Mouse (Mus musculus) forebrain, embryonic 11.5 days (tissue): ENCODE measurements around the gene Mkln1. TPM values are rescaled to one million over a fixed set of nuclear protein-coding genes. Genes with fewer than 3 reads are reported as not detected.

Experiments used
- ATAC-seq: fragments of 200-750 bp; cut with Nextera tagmentation; replicated peaks from 2 replicates; pipeline ENCODE4 v1.8.0; 2017; ENCODE audit warnings: moderate TSS enrichment; ENCODE audit not compliant: low FRiP score
- DNase-seq: peaks from one replicate; pipeline ENCODE4 v3.0.0-alpha.2; 2017; ENCODE audit warnings: low spot score
- H3K27ac ChIP-seq: fragments of 300-500 bp; sonication (generic); 2 replicates; pipeline ENCODE4 v1.5.1; 2014; ENCODE audit warnings: low read depth, low read length
- H3K27me3 ChIP-seq: fragments of 300-500 bp; sonication (generic); 2 replicates; pipeline ENCODE4 v1.6.1; 2014; ENCODE audit warnings: mild to moderate bottlenecking, low read length, mixed read lengths; ENCODE audit not compliant: control insufficient read depth, insufficient read depth
- H3K36me3 ChIP-seq: fragments of 300-500 bp; sonication (generic); 2 replicates; pipeline ENCODE4 v1.6.1; 2014; ENCODE audit warnings: mild to moderate bottlenecking, low read length, moderate library complexity, mixed read lengths; ENCODE audit not compliant: control insufficient read depth, insufficient read depth
- H3K4me1 ChIP-seq: fragments of 300-500 bp; sonication (generic); replicated peaks from 2 replicates; pipeline ENCODE4 v1.6.1; 2014; ENCODE audit warnings: low read length, mixed read lengths; ENCODE audit not compliant: control insufficient read depth, insufficient read depth
- H3K4me2 ChIP-seq: fragments of 300-500 bp; sonication (generic); 2 replicates; pipeline ENCODE4 v1.6.1; 2014; ENCODE audit warnings: low read depth, mild to moderate bottlenecking, low read length, moderate library complexity, mixed read lengths; ENCODE audit not compliant: severe bottlenecking
- H3K4me3 ChIP-seq: fragments of 300-500 bp; sonication (generic); 2 replicates; pipeline ENCODE4 v1.5.1; 2014; ENCODE audit warnings: low read depth, low read length
- H3K9ac ChIP-seq: fragments of 300-500 bp; sonication (generic); 2 replicates; pipeline ENCODE4 v1.6.1; 2014; ENCODE audit warnings: low read length
- H3K9me3 ChIP-seq: fragments of 300-500 bp; sonication (generic); 2 replicates; pipeline ENCODE4 v1.6.1; 2016; ENCODE audit warnings: low read length, mixed read lengths; ENCODE audit not compliant: control insufficient read depth
- WGBS: fragments of 180-500 bp; shearing (Covaris S2); extraction: QIAGEN DNeasy Blood & Tissue Kit; methylation state at CpG from one replicate; pipeline ENCODE4 v1.1.7; 2014; 5-methylcytosine and 5-hydroxymethylcytosine counted together
- polyA plus RNA-seq: library from polyadenylated mRNA; unstranded; fragments of >200 nt; fragmentation: Nextera tagmentation; extraction: Ambion mirVana; gene quantifications from 2 replicates; pipeline ENCODE4 v1.2.1, GENCODE M21; 2014

Mkln1 gene
- polyA plus RNA-seq, 1 experiment from 2014 or later = 221 TPM

DNA sequence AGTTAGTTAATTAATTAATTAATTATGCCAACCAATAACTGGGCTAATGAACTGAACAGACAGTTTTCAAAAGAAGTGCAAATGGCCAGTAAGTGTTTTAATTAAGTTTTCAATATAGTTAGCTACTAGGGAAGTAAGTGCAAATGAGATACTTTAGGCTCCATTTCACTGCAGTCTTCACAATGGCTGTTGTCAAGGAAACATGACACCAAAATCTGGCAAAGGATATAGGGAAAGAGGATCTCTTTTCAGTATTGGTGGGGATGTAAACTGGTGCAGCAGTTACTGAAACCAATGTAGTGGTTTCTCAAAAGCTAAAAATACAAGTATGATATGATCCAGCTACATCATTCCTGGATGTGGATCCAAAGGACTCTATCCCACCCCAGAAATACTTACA, 102.2 kb downstream of the Mkln1 start:
- DNase-seq (no peak), ATAC-seq (no peak)
- Histone ChIP-seq H3K4me1 (no peaks in the 10 kb centered on the region), H3K27me3 (no peaks in the 10 kb centered on the region), H3K4me2 (no peak overlapping the region), H3K4me3 (no peak overlapping the region), H3K9ac (no peak overlapping the region), H3K9me3 (no peaks in the 10 kb centered on the region), H3K36me3 (no peaks in the 10 kb centered on the region; the same call in 1 of the 2 replicates), H3K27ac (no peak overlapping the region)

DNA sequence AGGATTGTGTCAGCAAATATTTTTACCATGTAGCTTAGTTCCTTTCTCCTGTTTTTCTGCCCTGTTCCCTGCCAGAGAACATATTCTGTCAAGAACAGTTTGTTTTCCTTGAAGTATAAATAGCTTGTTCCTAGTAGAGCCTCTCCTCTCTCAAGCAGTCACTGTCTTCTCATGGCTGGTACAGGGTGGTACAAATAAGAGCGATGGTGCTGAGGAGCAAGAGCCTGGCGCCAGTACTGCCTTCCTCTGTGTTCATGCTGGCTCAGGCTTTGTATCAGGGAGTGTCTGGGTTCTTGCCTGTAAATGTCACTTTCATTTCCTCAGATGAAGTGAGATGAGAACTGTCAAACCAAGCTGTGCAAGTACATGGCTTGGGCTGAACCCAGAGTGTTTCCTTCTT, 104.1 kb downstream of the Mkln1 start:
- Histone ChIP-seq H3K9ac (no peak overlapping the region), H3K27me3 (no peaks in the 10 kb centered on the region), H3K4me2 (no peak overlapping the region), H3K9me3 (no peaks in the 10 kb centered on the region), H3K36me3 (no peaks in the 10 kb centered on the region; the same call in 1 of the 2 replicates), H3K27ac (no peak overlapping the region), H3K4me3 (no peak overlapping the region), H3K4me1 (no peaks in the 10 kb centered on the region)
- WGBS = 88% methylated on average over 2 of the region's 2 CpGs
- DNase-seq (no peak), ATAC-seq (no peak)

DNA sequence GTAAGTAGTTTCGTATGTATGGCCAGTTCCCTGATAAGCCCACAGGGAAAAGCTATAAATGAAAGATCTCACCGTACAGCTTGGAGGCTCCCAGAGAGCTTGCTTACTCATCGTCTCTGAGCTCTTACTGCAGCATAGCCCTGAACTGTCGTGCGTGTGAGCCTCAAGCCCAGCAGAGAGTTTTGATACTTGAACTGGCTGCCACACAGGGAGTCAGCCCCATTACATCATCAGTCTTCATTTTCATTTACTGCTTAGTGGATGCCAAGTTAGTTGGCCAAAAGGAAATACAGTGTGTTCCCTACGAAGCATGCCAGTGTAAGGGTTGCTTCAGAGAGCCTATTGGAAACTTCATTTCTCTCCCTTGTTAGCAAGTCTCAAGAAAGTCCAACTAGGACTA, 115.2 kb downstream of the Mkln1 start:
- no peak overlapping the region for H3K4me3 ChIP-seq
- no peak overlapping the region for H3K27ac ChIP-seq
- no peaks in the 10 kb centered on the region for H3K27me3 ChIP-seq
- H3K4me2 ChIP-seq = no peak overlapping the region
- no peaks in the 10 kb centered on the region for H3K9me3 ChIP-seq
- H3K36me3 ChIP-seq = no peaks in the 10 kb centered on the region
- no peak overlapping the region for H3K9ac ChIP-seq
- no peaks in the 10 kb centered on the region for H3K4me1 ChIP-seq
- ATAC-seq = no peak
- no peak for DNase-seq
- 88% methylated on average over 6 of the region's 6 CpGs for WGBS

GRCm38 (mm10) chr6:31517681-31518337, 119.3 kb downstream of the Mkln1 start:
- WGBS = 79% methylated on average over 9 of the region's 9 CpGs

GRCm38 (mm10) chr6:31518338-31518698, 119.8 kb downstream of the Mkln1 start:
- H3K9me3 ChIP-seq = no peaks in the 10 kb centered on the region
- DNase-seq (no peak), ATAC-seq (no peak)
- H3K4me1 ChIP-seq = no peaks in the 10 kb centered on the region
- H3K36me3 ChIP-seq = no peaks in the 10 kb centered on the region; the same call in 1 of the 2 replicates
- no peaks in the 10 kb centered on the region for H3K27me3 ChIP-seq
- 92% methylated on average over 2 of the region's 2 CpGs for WGBS
- no peak overlapping the region for H3K4me2 ChIP-seq
- H3K27ac ChIP-seq = no peak overlapping the region
- H3K4me3 ChIP-seq = no peak overlapping the region
- no peak overlapping the region for H3K9ac ChIP-seq

More at GRCm38 (mm10) chr6:31517681-31518337, 119.3 kb downstream of the Mkln1 start:
- no peaks in the 10 kb centered on the region; the same call in 1 of the 2 replicates for H3K36me3 ChIP-seq
- no peak overlapping the region for H3K4me2 ChIP-seq
- H3K9ac ChIP-seq = no peak overlapping the region
- ATAC-seq (no peak), DNase-seq (no peak)
- H3K4me1 ChIP-seq = no peaks in the 10 kb centered on the region
- no peak overlapping the region for H3K27ac ChIP-seq
- H3K4me3 ChIP-seq = no peak overlapping the region
- no peaks in the 10 kb centered on the region for H3K9me3 ChIP-seq
- H3K27me3 ChIP-seq = no peaks in the 10 kb centered on the region

GRCm38 (mm10) chr6:31519001-31519471, 120.5 kb downstream of the Mkln1 start:
- Histone ChIP-seq H3K27me3 (no peaks in the 10 kb centered on the region), H3K9me3 (no peaks in the 10 kb centered on the region), H3K36me3 (peaks cover under 1% of the 10 kb centered on the region; the same call in 1 of the 2 replicates), H3K27ac (no peak overlapping the region), H3K9ac (no peak overlapping the region), H3K4me1 (no peaks in the 10 kb centered on the region), H3K4me3 (no peak overlapping the region), H3K4me2 (no peak overlapping the region)
- ATAC-seq (no peak), DNase-seq (no peak)
- 72% methylated on average over 8 of the region's 8 CpGs for WGBS

- DNase-seq (no peak), ATAC-seq (no peak)
- H3K27me3 ChIP-seq = no peaks in the 10 kb centered on the region
- WGBS = 82% methylated on average over 7 of the region's 7 CpGs
- H3K4me3 ChIP-seq = no peak overlapping the region
- peaks cover 3% of the 10 kb centered on the region; the same call in 1 of the 2 replicates for H3K36me3 ChIP-seq
- H3K4me2 ChIP-seq = no peak overlapping the region
- H3K9ac ChIP-seq = no peak overlapping the region
- no peaks in the 10 kb centered on the region for H3K9me3 ChIP-seq
- H3K4me1 ChIP-seq = no peaks in the 10 kb centered on the region
- H3K27ac ChIP-seq = no peak overlapping the region
These were observed 122.1 kb downstream of the Mkln1 start for GRCm38 (mm10) chr6:31520486-31521215.

DNA sequence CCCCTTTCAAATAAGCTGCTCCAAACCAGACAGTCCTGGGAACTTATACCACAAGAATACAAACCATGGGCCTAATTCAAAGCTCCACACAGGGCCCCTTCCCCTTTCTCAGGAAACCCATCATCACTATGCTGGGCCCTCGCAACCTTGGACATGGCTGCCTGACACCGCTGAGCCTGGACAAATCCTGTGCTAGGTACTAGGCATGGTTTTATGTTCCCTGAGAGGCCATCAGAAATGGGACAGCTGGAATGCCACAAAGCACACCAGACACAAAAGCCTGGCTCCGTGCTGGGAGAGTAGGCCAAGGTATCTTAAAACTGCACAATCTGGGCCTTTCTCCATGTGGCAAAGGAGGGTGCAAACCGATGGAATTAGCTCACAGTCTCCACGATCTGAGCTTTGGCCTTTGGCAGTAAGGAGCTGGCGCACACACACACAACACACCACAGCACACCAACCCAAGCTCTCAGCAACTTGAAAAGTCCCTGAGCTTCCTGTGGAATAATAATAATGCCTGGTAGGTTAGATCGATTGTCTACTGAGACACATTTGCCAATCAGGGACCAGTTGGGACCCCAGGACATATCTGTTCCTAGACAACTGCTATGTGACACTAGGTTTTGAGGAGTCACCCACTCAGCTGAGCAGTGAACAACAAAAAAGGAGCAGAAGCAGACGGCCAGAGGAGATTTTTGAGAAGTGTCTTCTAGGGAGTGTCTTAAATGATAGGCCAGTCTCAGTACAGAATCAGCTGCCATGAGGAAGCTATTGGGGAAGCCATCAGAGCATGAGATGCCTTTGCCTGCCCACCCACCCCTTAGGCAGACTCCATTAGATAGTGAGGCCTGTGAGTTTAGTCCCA, 123.2 kb downstream of the Mkln1 start:
- H3K4me1 ChIP-seq = no peaks in the 10 kb centered on the region
- H3K36me3 ChIP-seq = peaks cover 3% of the 10 kb centered on the region; the same call in 1 of the 2 replicates
- H3K4me3 ChIP-seq = no peak overlapping the region
- no peaks in the 10 kb centered on the region for H3K9me3 ChIP-seq
- H3K4me2 ChIP-seq = no peak overlapping the region
- H3K27me3 ChIP-seq = no peaks in the 10 kb centered on the region
- no peak overlapping the region for H3K9ac ChIP-seq
- ATAC-seq = no peak
- WGBS = 88% methylated on average over 8 of the region's 8 CpGs
- no peak for DNase-seq
- no peak overlapping the region for H3K27ac ChIP-seq
